Mouse (Mus musculus) cerebellum, adult 11-12 months (tissue): ENCODE results near the gene Smpd4.

Experiments used
- DNase-seq: peaks from one replicate; pipeline ENCODE4 v3.0.0; 2022

The Smpd4 gene

DNA sequence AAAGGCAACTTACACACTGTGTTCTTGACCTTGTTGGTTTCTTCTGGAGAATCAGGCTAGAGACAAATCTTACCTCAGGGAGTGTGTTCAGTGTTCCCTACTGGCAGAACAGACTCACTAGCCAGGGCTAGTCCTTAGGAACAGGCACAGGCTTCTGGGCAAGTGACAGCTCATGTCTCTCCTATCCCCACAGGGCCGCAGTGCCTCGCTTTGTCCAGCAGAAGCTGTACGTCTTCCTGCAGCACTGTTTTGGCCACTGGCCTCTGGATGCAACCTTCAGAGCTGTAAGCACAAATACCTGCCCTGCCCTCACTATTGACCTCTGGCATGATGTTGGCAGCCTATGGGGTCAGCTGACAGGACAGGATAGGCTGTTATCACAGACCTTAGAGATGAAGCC lies 19.9 kb downstream of the Smpd4 start:
- DNase-seq, result peak; percentile 36

DNA sequence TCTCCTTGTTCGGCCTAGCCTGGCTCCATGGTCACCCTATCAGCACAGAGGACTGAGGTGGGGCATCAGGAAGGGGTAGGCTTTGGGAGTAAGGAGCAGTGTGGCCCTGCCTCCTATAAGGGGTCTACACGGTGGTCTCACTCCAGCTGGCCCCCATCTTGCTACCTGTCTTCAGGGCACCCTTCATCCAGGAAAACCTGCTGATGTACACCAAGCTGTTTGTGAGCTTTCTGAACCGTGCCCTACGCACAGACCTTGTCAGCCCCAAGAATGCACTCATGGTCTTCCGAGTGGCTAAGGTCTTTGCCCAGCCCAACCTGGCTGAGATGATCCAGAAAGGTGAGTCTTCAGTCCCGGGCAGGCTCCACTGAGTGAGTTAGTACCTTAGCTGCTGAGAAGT lies 20.8 kb downstream of the Smpd4 start:
- peak; percentile 40 for DNase-seq

DNA sequence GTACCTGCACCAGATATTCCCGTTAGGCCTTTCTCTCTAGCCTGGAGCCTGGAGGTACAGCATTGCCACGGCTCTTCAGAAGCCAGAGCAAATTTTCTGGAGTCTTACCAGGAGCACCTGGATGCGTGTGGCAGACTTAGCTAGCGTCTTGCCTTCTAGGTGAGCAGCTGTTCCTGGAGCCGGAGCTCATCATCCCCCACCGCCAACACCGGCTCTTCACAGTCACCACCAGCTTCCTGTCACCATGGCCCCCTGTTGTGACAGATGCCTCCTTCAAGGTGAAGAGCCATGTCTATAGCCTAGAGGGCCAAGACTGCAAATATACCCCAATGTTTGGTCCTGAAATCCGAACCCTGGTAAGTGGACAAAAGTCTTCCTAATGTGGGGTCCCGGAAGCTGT lies 21.6 kb downstream of the Smpd4 start:
- DNase-seq, result peak; percentile 65

DNA sequence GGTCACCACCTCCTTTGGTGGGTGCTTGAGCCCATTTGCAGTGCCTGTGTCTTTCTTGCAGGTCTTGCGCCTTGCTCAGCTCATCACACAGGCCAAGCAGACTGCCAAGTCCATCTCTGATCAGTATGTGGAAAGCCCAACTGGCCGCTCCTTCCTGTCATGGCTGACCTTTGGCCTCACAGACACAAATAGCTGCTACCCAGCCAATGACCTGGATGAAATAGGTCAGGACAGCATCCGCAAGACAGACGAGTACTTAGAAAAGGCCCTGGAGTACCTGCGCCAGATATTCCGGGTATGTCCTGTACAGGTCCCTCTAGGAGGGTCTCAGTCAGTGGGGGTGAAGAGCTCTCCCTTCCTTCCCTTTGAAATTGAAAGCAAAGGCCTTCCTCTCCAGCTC lies 22.1 kb downstream of the Smpd4 start:
- peak; percentile 66 for DNase-seq

DNA sequence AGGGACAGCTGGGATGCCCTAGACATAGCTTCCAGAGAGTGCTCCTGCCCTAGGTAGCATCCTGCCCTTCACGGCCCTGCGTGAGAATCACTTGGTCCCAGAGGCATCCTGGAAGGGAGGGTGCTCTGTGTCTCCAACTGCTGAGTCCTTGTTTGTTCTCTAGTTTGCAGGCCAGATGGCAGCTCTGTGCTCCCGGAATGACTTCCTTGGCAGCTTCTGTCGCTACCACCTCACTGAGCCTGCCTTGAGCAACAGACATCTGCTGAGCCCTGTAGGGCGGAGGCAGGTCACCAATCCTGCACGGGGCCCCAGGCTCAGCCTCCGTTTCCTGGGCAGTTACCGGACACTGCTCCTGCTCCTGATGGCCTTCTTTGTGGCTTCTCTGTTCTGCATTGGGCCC lies 23.2 kb downstream of the Smpd4 start:
- DNase-seq, result peak; percentile 98

DNA sequence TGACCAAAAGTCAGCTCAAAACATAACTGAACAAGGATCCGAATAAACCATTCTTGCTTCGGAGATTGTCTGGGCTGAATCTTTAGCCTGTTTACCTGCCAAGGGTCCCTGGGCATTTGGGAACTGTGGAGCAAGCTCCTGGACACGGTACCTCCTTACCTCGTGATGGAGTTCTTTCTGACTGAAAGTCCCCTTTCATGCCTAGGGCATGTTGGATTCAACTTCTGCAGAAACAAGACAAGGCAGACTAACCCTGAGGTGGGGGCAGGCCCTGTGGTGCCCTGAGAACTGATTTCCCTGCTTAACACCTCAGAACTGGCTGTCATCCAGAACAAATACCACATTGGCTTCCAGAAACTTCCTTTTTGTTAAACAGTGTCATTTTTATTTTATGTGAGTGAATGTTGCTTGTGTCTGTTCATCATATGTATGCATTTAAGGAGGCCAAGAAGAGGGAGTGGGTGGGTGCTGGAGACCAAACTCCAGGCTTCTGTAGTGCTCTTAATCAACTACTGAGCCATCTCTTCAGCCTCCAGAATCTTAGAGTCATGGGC lies 24.4 kb downstream of the Smpd4 start:
- DNase-seq, result peak; percentile 51

DNA sequence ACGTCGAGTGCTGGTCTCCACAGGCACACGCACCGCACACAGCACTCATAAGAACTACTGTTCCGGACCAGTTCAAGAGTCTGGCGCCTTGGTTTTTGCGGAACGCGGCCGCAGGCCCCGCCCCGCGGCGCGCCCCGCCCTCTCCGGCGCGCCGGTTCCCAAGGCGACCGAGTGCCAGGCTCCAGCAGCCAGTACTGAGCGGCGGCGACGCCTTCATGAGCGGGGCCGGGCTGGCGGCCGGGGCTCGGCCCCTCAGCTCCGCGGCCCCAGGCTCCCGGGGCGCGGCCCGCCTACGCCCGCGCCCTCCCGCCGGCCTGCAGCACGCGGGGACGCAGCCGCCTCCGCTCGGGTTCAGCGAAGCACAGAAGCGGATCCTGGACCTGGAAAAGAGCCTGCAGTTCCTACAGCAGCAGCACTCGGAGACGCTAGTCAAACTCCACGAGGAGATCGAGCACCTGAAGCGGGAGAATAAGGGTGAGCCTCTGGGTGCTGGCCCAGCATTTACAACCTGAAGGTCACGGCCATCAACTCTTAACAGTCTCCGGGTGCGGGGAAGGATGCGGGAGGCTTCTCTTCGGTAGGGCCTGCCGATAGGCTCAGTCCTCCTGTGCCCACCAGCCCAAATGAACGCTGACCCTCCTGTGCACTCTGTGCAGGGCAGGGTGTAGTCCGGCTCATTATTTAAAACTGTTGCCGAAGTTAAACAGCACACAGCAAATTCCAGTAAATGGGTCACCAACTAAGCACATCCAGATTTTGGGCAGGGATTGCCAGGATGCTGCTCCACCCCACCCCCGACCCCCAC lies 27.4 kb downstream of the Smpd4 start, which contains the start of gene Ccdc74a:
Gene Ccdc74a, plus strand, starts transcription at position 161 of the 805 bp plus-strand sequence.
- peak; percentile 91 for DNase-seq

DNA sequence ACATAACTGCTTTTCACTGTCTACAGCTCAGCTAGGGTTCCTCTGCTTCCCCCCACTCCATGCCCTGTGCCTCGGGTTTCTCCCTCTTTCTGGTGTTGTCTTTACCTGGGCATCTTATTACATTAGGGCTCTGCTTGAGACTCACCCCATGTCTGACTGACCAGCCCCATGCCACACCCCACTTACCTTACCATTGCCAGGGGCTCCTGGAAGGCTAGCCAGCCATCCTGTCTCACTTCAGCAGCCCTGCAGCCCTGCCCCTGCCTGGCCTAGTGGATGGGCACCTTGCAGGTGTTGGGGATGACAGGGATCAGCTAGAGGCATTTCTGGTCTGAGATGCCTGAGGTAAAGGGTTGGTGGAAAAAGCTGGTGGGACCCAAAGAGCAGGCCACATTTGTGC lies 28.0 kb downstream of the Smpd4 start:
- peak; percentile 66 for DNase-seq

DNA sequence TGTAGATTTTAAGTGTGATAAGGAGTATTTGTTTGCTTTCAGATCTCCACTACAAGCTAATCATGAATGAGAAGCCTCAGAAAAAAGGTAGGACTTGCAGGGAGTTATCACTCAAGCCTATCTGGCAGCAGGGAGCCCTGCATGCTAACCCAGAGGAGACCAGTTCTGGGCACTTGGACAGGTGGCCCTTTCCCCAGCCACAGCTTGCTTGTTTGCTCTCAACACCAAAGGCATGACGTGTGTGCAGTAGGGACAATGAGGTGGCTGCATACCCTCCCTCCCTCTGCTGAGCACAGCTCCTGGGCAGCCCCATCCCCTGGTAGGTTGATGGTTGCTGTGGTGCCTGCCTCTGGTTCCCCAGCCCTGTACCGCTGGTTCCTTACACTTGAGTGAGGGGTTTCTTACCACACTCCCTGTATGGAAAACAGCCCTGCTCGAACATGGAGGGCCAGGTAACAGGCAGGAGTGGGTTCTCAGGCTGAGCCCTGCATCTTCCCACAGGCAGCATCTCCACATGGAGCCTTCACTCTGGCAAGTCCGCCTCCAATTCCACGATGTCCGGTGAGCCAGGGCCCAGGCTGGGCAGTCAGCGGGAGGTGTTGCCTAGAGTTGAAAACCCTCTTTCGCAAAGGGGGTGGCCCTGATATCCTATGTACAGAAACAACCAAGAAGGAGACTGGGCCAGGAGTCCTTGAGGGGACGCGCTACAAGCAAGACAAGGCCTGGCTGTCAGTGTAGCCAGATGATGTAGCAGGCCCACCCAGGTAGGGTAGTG lies 28.6 kb downstream of the Smpd4 start:
- peak; percentile 74 for DNase-seq

DNA sequence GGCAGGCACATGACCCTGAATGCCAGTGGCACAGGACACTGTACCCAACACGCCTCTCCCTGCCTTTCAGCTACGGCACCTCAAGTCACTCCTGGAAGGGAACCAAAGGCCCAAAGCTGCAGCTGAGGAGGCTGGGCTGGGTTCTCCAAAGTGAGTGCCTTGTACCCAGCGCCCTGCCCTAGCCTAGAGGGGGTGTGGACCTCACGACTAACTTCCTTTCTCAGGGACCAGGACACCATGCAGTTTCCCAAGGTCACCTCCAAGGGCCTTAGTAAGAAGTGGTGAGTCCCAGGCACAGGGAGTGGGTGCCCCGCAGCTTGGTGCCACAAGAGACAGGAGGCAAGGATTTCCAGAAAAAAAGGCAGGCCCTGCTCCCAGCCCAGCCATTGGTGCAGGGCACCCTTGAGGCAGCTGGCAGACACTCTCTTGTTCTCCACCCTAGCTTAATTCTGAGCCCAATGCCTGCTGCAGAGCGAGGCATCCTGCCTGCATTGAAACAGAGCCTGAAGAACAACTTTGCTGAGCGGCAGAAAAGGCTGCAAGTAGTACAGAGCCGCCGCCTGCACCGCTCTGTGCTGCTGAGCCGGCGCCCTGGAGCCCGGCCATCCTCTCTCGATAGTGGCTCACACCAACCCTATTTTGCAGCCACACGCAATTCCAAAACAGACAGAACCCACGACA lies 30.9 kb downstream of the Smpd4 start:
- DNase-seq, result peak; percentile 59

DNA sequence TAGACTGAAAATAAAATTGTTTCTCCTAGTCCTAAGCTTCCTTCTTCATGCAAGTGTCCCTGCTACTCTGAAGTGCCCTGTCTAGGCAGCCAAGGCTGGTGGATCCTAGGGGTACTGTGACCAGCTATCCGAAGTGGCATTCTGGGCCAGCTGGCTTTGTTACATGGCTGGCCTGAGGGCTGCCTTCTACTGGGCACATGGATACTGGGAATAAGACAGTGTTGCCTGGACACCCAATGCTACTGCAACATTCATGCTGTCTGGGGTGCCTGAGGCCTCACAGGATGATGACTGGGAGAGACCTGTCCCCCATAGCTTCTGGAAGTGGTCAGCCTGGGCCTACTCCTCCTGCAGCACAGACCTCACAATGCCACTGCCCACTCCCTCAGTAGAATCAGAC lies 31.6 kb downstream of the Smpd4 start:
- peak; percentile 66 for DNase-seq

DNA sequence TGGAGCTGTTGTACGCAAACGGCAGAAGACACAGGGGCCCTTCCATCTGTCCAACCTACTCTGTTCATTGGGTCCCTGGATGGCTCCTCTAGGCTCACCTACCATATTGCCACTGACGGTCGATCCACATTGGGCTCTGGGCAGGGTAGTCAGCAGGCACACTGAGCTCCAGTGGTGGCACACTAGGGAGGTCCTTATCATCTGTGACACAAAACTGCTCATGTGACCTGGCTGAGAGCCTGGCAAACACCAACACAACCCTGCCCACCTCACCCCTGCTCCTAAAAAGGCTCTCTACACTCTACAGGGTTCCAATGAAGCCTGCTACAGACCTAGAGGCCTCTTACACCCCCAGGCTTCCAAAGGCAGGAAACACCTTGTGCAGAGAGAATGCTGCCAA lies 33.5 kb downstream of the Smpd4 start:
- DNase-seq, result peak; percentile 36

DNA sequence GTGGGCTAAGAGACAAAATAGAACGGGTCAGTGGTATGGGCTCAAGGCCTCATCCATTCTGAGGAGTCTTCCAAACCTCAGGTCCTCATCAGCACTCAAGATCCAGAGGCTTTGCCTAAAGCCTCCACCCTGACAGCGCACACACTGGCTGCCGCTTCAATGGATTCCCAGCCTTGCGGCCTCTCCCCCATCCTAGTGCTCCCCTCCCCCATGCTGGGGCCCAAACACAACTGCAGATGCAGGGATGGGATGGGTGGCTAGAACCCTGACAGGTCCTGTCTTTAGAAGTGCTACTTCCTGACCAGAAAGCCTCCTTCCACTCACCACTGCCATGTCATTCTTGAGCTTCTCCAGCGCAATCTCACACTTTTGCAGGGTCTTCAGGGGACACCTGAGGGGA lies 34.4 kb downstream of the Smpd4 start:
- DNase-seq, result peak; percentile 51

DNA sequence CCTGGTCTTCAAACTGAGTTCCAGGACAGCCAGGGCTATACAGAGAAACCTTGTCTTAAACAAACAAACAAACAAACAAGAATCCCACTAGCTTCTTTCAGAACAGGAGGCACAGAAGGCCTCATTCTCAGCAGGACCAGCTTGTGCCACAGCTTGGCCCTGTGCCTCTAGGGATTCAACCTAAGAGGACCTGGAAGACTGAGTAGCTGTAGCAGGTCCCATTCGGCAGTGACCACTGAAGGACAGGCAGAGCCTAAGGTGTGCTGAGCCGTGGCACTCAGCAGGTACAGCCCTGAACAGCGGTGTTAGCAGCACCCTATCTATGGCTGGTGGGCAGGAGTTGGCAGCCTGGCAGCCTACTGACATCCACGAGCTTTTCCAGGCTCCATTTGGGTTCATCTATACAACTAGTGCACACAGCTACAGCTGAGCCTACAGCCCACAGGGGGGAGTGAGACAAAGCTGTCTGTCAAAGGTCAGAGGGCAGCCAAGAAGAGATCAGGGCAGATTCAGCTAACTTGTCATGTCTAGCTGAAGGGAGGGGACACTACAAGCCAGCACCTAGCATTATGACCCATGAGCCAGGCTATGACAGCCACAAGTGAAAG lies 35.1 kb downstream of the Smpd4 start:
- peak; percentile 54 for DNase-seq

DNA sequence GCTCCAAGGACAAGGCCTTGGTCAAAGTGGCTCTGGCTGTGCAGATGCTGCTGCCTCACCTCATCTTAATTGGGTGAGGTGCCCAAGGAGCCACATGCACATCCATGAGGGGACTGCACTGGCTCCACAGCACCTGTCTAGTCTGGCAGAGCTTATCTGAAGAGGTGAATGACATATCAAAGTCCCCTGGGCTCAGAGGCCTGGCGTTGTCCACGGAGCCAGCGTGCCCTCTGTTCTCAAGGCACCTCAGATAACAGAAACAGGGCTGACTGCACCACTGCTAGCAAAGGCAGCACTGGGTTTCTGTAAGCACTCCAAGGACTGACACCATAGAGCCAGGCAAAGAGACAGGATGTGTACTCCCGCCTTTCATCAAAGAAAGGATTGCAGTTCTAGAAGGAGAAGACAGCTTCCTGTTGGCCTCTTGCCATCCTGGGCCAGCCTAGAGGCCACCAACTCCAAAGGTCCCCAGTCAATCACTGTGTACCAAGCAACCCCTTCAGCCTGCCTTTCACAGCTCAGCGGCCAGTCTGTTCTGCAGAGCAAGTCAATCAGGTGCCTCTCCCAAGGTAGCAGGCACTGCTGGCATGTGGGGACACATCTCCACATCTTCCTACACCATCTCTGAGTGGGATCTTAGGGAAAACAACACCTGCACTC lies 37.2 kb downstream of the Smpd4 start:
- DNase-seq, result peak; percentile 25

DNA sequence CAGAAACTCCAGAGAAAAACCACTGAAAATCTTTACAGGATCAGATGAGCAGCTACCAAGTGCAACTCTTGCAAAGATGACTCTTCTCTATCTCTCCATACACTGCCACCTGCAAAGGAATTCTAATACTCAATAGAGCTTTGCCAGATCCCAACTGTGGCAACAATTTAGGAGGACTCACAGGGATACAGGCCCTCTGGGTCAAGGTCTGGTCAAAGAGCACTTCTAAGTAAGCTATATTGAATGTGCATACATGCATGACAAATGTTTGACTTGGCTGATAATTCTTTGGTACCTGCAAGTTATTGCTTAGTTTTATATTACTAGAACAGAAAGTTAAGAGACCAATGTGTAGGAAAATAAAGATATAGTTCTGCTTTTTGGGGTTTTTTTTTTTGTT lies 46.4 kb downstream of the Smpd4 start:
- DNase-seq, result no peak

DNA sequence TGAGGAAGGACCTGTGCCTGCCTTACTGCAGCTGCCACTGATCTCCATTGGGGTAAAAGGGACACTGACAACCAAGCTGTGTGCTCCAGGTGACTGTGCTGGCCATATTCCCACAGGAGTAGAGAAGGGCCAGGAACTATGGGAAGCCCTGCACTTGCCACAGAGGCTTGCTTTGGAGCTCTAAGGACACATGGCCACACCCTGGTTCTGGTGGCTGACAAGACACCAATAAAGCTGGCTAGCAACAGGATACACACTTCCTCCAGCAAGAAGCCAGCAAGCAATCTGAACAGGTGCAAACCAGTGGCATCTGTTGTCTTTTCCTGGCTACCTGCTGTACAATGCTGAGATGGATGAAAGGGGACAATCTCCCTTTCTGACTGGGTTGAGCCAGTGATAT lies 50.7 kb downstream of the Smpd4 start:
- peak; percentile 58 for DNase-seq
